Mouse (Mus musculus) megakaryocyte, embryonic 14.5 days (primary cell): Measurements from ENCODE around the gene Ttc7.

Experiments used
- FLI1 ChIP-seq: IDR thresholded peaks from 2 replicates; pipeline ENCODE4 v1.6.1; 2012; ENCODE audit warnings: low read length, inconsistent platforms, mixed read lengths
- GATA1 ChIP-seq: IDR thresholded peaks from 3 replicates; pipeline ENCODE4 v1.6.1; 2012; ENCODE audit warnings: mixed read lengths, low read length, inconsistent platforms, borderline replicate concordance

DNA sequence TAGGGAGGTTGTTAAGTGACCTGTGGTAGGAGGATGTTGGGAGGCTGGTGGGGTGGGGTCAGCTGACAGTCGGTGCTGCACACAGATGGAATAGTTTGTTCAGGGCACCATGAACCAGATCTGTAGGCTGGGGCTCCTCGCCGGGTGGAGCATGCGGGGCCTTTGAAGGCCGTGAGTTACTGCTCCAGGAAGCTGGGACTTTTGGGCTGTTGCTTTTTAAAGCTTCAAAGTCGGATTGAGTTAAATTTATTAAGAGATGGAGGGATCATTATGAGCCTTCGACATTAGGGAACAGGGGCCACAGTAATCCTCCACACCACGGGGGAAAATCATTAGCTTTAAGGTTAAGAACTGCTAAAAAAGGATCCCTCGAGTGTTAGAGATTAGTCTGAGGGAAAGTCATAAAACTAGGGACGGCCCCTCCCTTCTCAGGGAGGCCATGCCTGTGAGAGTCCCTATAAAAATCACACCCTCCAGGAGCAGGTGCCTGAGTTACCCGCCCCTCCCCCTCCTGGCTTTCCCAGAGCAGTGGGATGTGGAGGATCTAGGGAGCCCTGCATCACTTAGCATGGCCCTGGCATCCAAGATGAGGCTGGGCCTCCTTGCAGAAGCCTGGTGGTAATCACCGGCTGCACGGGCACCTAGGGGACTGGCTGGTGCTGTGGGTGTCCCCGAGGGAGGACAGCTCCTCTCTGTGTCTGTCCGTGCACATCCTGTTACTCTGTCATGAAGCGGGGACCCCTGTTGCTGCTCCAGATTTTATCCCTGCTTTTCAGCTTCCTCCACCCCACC lies 69.6 kb downstream of the Ttc7 start:
- TF ChIP-seq GATA1 = no peak
- no peak for TF ChIP-seq FLI1
